Mouse (Mus musculus): ENCODE data around the gene Cacna2d3.

Cacna2d3 gene

GRCm38 (mm10) chr14:29090074-29090473 lies 631.6 kb downstream of the Cacna2d3 start:
- intact Hi-C loops (cut with DNase I), result loop anchor here (5.0 to 10.0 kb wide), 5 partner anchors 138 to 1285 kb away; partner anchors contain the start of gene Wnt5a

GRCm38 (mm10) chr14:29086528-29086927 lies 635.1 kb downstream of the Cacna2d3 start:
- intact Hi-C loops (cut with DNase I), result no loop called here

- intact Hi-C loops (cut with DNase I), result no loop called here
Observed at GRCm38 (mm10) chr14:29085493-29086159, 636.0 kb downstream of the Cacna2d3 start.

GRCm38 (mm10) chr14:29082171-29082570 lies 639.5 kb downstream of the Cacna2d3 start:
- intact Hi-C loops (cut with DNase I), result no loop called here

GRCm38 (mm10) chr14:29080630-29081029 lies 641.0 kb downstream of the Cacna2d3 start:
- intact Hi-C loops (cut with DNase I), result no loop called here

GRCm38 (mm10) chr14:29080228-29080627 lies 641.4 kb downstream of the Cacna2d3 start:
- intact Hi-C loops (cut with DNase I), result no loop called here

- intact Hi-C loops (cut with DNase I), result no loop called here
Observed at GRCm38 (mm10) chr14:29077418-29077817, 644.2 kb downstream of the Cacna2d3 start.

GRCm38 (mm10) chr14:29073747-29074146 lies 647.9 kb downstream of the Cacna2d3 start:
- intact Hi-C loops (cut with DNase I), result no loop called here

- intact Hi-C loops (cut with DNase I), result no loop called here
Observed at GRCm38 (mm10) chr14:29062676-29063075, 659.0 kb downstream of the Cacna2d3 start.

- intact Hi-C loops (cut with DNase I), result no loop called here
Observed at GRCm38 (mm10) chr14:29061491-29061890, 660.2 kb downstream of the Cacna2d3 start.

GRCm38 (mm10) chr14:29060679-29061078 lies 661.0 kb downstream of the Cacna2d3 start:
- intact Hi-C loops (cut with DNase I), result no loop called here

- intact Hi-C loops (cut with DNase I), result no loop called here
Observed at GRCm38 (mm10) chr14:29051951-29052835, 669.5 kb downstream of the Cacna2d3 start.

GRCm38 (mm10) chr14:29042355-29042754 lies 679.3 kb downstream of the Cacna2d3 start:
- intact Hi-C loops (cut with DNase I), result no loop called here

GRCm38 (mm10) chr14:29041498-29041897 lies 680.2 kb downstream of the Cacna2d3 start:
- intact Hi-C loops (cut with DNase I), result no loop called here

GRCm38 (mm10) chr14:29040606-29041364 lies 680.9 kb downstream of the Cacna2d3 start:
- intact Hi-C loops (cut with DNase I), result no loop called here

GRCm38 (mm10) chr14:29038246-29038645 lies 683.4 kb downstream of the Cacna2d3 start:
- intact Hi-C loops (cut with DNase I), result no loop called here

- intact Hi-C loops (cut with DNase I), result no loop called here
Observed at GRCm38 (mm10) chr14:29031858-29032395, 689.7 kb downstream of the Cacna2d3 start.

- intact Hi-C loops (cut with DNase I), result no loop called here
Observed at GRCm38 (mm10) chr14:29030519-29030918, 691.1 kb downstream of the Cacna2d3 start.

GRCm38 (mm10) chr14:29029896-29030420 lies 691.7 kb downstream of the Cacna2d3 start:
- intact Hi-C loops (cut with DNase I), result no loop called here

- intact Hi-C loops (cut with DNase I), result no loop called here
Observed at GRCm38 (mm10) chr14:29029107-29029469, 692.6 kb downstream of the Cacna2d3 start.
